Mouse (Mus musculus): ENCODE measurements around the gene Fgl2. TPM values are rescaled to one million over a fixed set of nuclear protein-coding genes. Genes with fewer than 3 reads are reported as not detected.

Gene Fgl2
- total RNA-seq, 2 experiments from 2014 or later: 1.8 to 1.9 TPM

Other genes with a start within 250 kb of the Fgl2 start
- 10 to 100 TPM; 11.4 to 12.0 TPM for gene Gsap, start 186.4 kb upstream of the Fgl2 start, total RNA-seq (2021)
- under 1 TPM; 0.50 to 0.95 TPM for gene Ccdc146, start 52.0 kb downstream of the Fgl2 start, total RNA-seq (2021)
- gene Fam185a, start 52.3 kb downstream of the Fgl2 start, total RNA-seq (2021): 10 to 100 TPM; 11.4 to 13.9 TPM
- 1 to 10 TPM; 2.0 to 2.2 TPM for gene Lrrc17, start 170.9 kb downstream of the Fgl2 start, total RNA-seq (2021)

Measured in left cerebral cortex, postnatal 4 days (tissue).